Comparison of ENCODE assay signal across 10 mouse cellular contexts in the genomic region with DNA sequence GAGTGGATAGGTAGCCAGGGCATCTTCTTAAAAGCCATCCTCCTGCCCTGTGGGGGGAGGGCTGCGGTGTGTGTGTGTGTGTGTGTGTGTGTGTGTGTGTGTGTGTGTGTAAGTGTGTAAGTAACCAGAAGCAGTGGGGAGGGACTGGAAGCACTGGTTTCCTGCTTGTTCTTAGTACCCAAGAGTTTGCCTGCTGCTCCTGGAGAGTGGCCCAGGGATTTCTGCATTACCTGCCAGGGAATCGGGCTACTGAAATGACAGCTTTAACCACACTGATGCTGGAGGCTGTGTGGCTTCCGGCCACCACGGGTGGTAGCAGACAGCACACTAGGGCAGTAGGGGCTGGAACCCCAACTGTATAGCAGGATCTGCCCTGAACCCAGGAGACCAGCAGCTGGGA. TPM values are rescaled to one million over a fixed set of nuclear protein-coding genes. Genes with fewer than 3 reads are reported as not detected.
DNase-seq lines count a peak whose midpoint lies in the region; ATAC-seq and TF ChIP-seq lines count a peak whose summit lies in the region.
"Had no signal": no experiment of that assay in that cellular context is flagged by ENCODE, and none has a peak within 500 bp of the region (broad histone marks: within the 10 kb centered on the region; RNA-seq: fewer than 3 reads in every experiment).

No protein-coding gene starts in this region.

- H3K36me3 ChIP-seq in forebrain, embryonic 12.5 days (replicated peaks) = no peaks in the 10 kb centered on the region
- no peaks in the 10 kb centered on the region for H3K36me3 ChIP-seq in forebrain, embryonic 14.5 days (ENCODE audit: control insufficient read depth, insufficient read depth, low read length)
- no peaks in the 10 kb centered on the region for H3K36me3 ChIP-seq in lung, embryonic 14.5 days (ENCODE audit: insufficient read depth)
- H3K36me3 ChIP-seq in embryonic facial prominence, embryonic 13.5 days = no peaks in the 10 kb centered on the region
- H3K36me3 ChIP-seq in midbrain, postnatal 0 days (ENCODE audit: insufficient read depth, low read length) = 0 out of 2 replicates have a peak, but pooled peaks cover 2% of the 10 kb centered on the region

- H3K27me3 ChIP-seq in forebrain, embryonic 12.5 days = no peaks in the 10 kb centered on the region; the same call in 1 of the 2 replicates
- no peaks in the 10 kb centered on the region for H3K27me3 ChIP-seq in forebrain, embryonic 14.5 days (replicated peaks; ENCODE audit: control insufficient read depth, insufficient read depth, low read length)
- H3K27me3 ChIP-seq in lung, embryonic 14.5 days (ENCODE audit: insufficient read depth, low read length) = no peaks in the 10 kb centered on the region
- H3K27me3 ChIP-seq in embryonic facial prominence, embryonic 13.5 days = no peaks in the 10 kb centered on the region
- H3K27me3 ChIP-seq in midbrain, postnatal 0 days (ENCODE audit: insufficient read depth, low read length) = no peaks in the 10 kb centered on the region

- no peak for DNase-seq in forebrain, embryonic 14.5 days (ENCODE audit: low spot score)
- DNase-seq in lung, embryonic 14.5 days = no peak
- no peak for DNase-seq in lung, postnatal 14 days
- no peak for DNase-seq in midbrain, postnatal 0 days (ENCODE audit: low spot score)
- no peak for DNase-seq in retina, embryonic 14.5 days (ENCODE audit: low spot score)
- DNase-seq in thymus, postnatal 25 days = no peak
- DNase-seq: left cerebral cortex, postnatal 4 days had no signal

- no peak overlapping the region for H3K4me3 ChIP-seq in forebrain, embryonic 12.5 days (replicated peaks)
- no peak overlapping the region for H3K4me3 ChIP-seq in forebrain, embryonic 14.5 days (ENCODE audit: low read depth, low read length)
- peak overlapping the region; percentile 69; the same call in 1 of the 2 replicates for H3K4me3 ChIP-seq in lung, embryonic 14.5 days (ENCODE audit: low read depth, low read length)
- no peak overlapping the region for H3K4me3 ChIP-seq in embryonic facial prominence, embryonic 13.5 days
- H3K4me3 ChIP-seq in midbrain, postnatal 0 days (ENCODE audit: low read depth, low read length) = no peak overlapping the region

- H3K4me1 ChIP-seq in forebrain, embryonic 12.5 days = peaks cover 10% of the 10 kb centered on the region; the same call in 1 of the 2 replicates
- peaks cover 7% of the 10 kb centered on the region for H3K4me1 ChIP-seq in forebrain, embryonic 14.5 days (ENCODE audit: control insufficient read depth, insufficient read depth, low read length)
- 0 out of 2 replicates have a peak, but pooled peaks cover 6% of the 10 kb centered on the region for H3K4me1 ChIP-seq in lung, embryonic 14.5 days (ENCODE audit: insufficient read depth)
- H3K4me1 ChIP-seq in embryonic facial prominence, embryonic 13.5 days = peaks cover 14% of the 10 kb centered on the region
- peaks cover 9% of the 10 kb centered on the region; the same call in 1 of the 2 replicates for H3K4me1 ChIP-seq in midbrain, postnatal 0 days (ENCODE audit: insufficient read depth, low read length)

- ATAC-seq in forebrain, embryonic 12.5 days (ENCODE audit: low FRiP score) = no peak
- ATAC-seq in forebrain, embryonic 14.5 days = no peak
- ATAC-seq in lung, embryonic 14.5 days (ENCODE audit: insufficient read depth) = no peak
- no peak for ATAC-seq in embryonic facial prominence, embryonic 13.5 days (ENCODE audit: insufficient number of reproducible peaks, insufficient read depth, low FRiP score, low TSS enrichment, low read depth)
- ATAC-seq in midbrain, postnatal 0 days (ENCODE audit: low FRiP score) = no peak

- no peak for TF ChIP-seq CTCF in lung, embryonic 14.5 days (IDR thresholded peaks at IDR 0.05; ENCODE audit: low read depth)
- TF ChIP-seq CTCF in midbrain, postnatal 0 days (IDR thresholded peaks at IDR 0.05) = no peak

- no peak overlapping the region for H3K9ac ChIP-seq in forebrain, embryonic 12.5 days
- no peak overlapping the region for H3K9ac ChIP-seq in forebrain, embryonic 14.5 days (ENCODE audit: low read length)
- no peak overlapping the region; the same call in 1 of the 2 replicates for H3K9ac ChIP-seq in lung, embryonic 14.5 days
- peak overlapping the region; percentile 32; the same call in 1 of the 2 replicates for H3K9ac ChIP-seq in embryonic facial prominence, embryonic 13.5 days
- H3K9ac ChIP-seq in midbrain, postnatal 0 days (replicated peaks; ENCODE audit: low read length, poor library complexity, severe bottlenecking) = no peak overlapping the region

- H3K4me2 ChIP-seq in forebrain, embryonic 12.5 days = peak overlapping the region; percentile 81; the same call in 1 of the 2 replicates
- no peak overlapping the region for H3K4me2 ChIP-seq in forebrain, embryonic 14.5 days (ENCODE audit: low read length)
- H3K4me2 ChIP-seq in lung, embryonic 14.5 days = peak overlapping the region; percentile 85
- peak overlapping the region; percentile 81; the same call in 1 of the 2 replicates for H3K4me2 ChIP-seq in embryonic facial prominence, embryonic 13.5 days
- H3K4me2 ChIP-seq in midbrain, postnatal 0 days (ENCODE audit: low read depth, low read length, poor library complexity, severe bottlenecking) = peak overlapping the region; percentile 90; the same call in 1 of the 2 replicates

- H3K27ac ChIP-seq in forebrain, embryonic 12.5 days = no peak overlapping the region
- no peak overlapping the region for H3K27ac ChIP-seq in forebrain, embryonic 14.5 days (ENCODE audit: low read depth, low read length)
- no peak overlapping the region for H3K27ac ChIP-seq in lung, embryonic 14.5 days (ENCODE audit: low read depth)
- no peak overlapping the region for H3K27ac ChIP-seq in embryonic facial prominence, embryonic 13.5 days
- no peak overlapping the region for H3K27ac ChIP-seq in midbrain, postnatal 0 days (ENCODE audit: low read depth, low read length)

- WGBS in forebrain, embryonic 12.5 days = 79% methylated on average over 4 of the region's 4 CpGs
- WGBS in forebrain, embryonic 14.5 days = 91% methylated on average over 4 of the region's 4 CpGs
- WGBS in lung, embryonic 14.5 days = 64% methylated on average over 4 of the region's 4 CpGs
- WGBS in embryonic facial prominence, embryonic 13.5 days = 76% methylated on average over 4 of the region's 4 CpGs
- 80% methylated on average over 4 of the region's 4 CpGs for WGBS in midbrain, postnatal 0 days

- no peaks in the 10 kb centered on the region for H3K9me3 ChIP-seq in forebrain, embryonic 12.5 days
- no peaks in the 10 kb centered on the region for H3K9me3 ChIP-seq in forebrain, embryonic 14.5 days (replicated peaks; ENCODE audit: control insufficient read depth, low read length)
- H3K9me3 ChIP-seq in lung, embryonic 14.5 days (ENCODE audit: low read depth, low read length) = no peaks in the 10 kb centered on the region
- no peaks in the 10 kb centered on the region for H3K9me3 ChIP-seq in embryonic facial prominence, embryonic 13.5 days
- no peaks in the 10 kb centered on the region for H3K9me3 ChIP-seq in midbrain, postnatal 0 days (ENCODE audit: low read length)

RNA-seq across cellular contexts. Expression of gene Otub2, which starts 1.5 kb away (rescaled TPM):
- 13.7 and 15.1 TPM in 2 replicates for polyA plus RNA-seq in forebrain, embryonic 12.5 days (2016; fragmentation: Nextera tagmentation; extraction: Ambion mirVana)
- 20.8 and 23.4 TPM in 2 replicates for polyA plus RNA-seq in forebrain, embryonic 14.5 days (2014; fragmentation: Nextera tagmentation; extraction: Ambion mirVana)
- polyA plus RNA-seq in lung, embryonic 14.5 days (2014; fragmentation: Nextera tagmentation; extraction: Ambion mirVana) = 8.3 and 8.5 TPM in 2 replicates
- polyA plus RNA-seq in embryonic facial prominence, embryonic 13.5 days (2015; fragmentation: Nextera tagmentation; extraction: Ambion mirVana) = 10.7 and 11.4 TPM in 2 replicates
- 27.2 and 29.6 TPM in 2 replicates for total RNA-seq in midbrain, postnatal 0 days (2014; rRNA removed)
- polyA plus RNA-seq in midbrain, postnatal 0 days (2015; fragmentation: Nextera tagmentation; extraction: Ambion mirVana) = 20.6 and 21.0 TPM in 2 replicates

RNA-seq across cellular contexts. Expression of gene 9330161L09Rik, which starts 17.6 kb away (rescaled TPM):
- 0.38 and 0.87 TPM in 2 replicates for polyA plus RNA-seq in forebrain, embryonic 12.5 days (2016; fragmentation: Nextera tagmentation; extraction: Ambion mirVana)
- 1.2 and 1.3 TPM in 2 replicates for polyA plus RNA-seq in forebrain, embryonic 14.5 days (2014; fragmentation: Nextera tagmentation; extraction: Ambion mirVana)
- 0.51 and 0.62 TPM in 2 replicates for polyA plus RNA-seq in lung, embryonic 14.5 days (2014; fragmentation: Nextera tagmentation; extraction: Ambion mirVana)
- polyA plus RNA-seq in embryonic facial prominence, embryonic 13.5 days (2015; fragmentation: Nextera tagmentation; extraction: Ambion mirVana) = 0.45 and 0.63 TPM in 2 replicates
- 9.6 and 9.7 TPM in 2 replicates for total RNA-seq in midbrain, postnatal 0 days (2014; rRNA removed)
- polyA plus RNA-seq in midbrain, postnatal 0 days (2015; fragmentation: Nextera tagmentation; extraction: Ambion mirVana) = 1.1 and 1.5 TPM in 2 replicates
- polyA plus RNA-seq: kidney, embryonic 16.5 days had no signal

RNA-seq across cellular contexts. Expression of gene Asb2, which starts 34.2 kb away (rescaled TPM):
- 0.56 and 0.65 TPM in 2 replicates for polyA plus RNA-seq in forebrain, embryonic 12.5 days (2016; fragmentation: Nextera tagmentation; extraction: Ambion mirVana)
- polyA plus RNA-seq in forebrain, embryonic 14.5 days (2014; fragmentation: Nextera tagmentation; extraction: Ambion mirVana) = 0.69 and 1.0 TPM in 2 replicates
- polyA plus RNA-seq in lung, embryonic 14.5 days (2014; fragmentation: Nextera tagmentation; extraction: Ambion mirVana) = 4.5 and 7.8 TPM in 2 replicates
- polyA plus RNA-seq in embryonic facial prominence, embryonic 13.5 days (2015; fragmentation: Nextera tagmentation; extraction: Ambion mirVana) = 0.87 and 1.7 TPM in 2 replicates
- total RNA-seq in midbrain, postnatal 0 days (2014; rRNA removed) = 0.93 and 4.4 TPM in 2 replicates
- polyA plus RNA-seq in midbrain, postnatal 0 days (2015; fragmentation: Nextera tagmentation; extraction: Ambion mirVana) = 1.5 and 1.9 TPM in 2 replicates

RNA-seq across cellular contexts. Expression of gene Ddx24, which starts 35.6 kb away (rescaled TPM):
- polyA plus RNA-seq in forebrain, embryonic 12.5 days (2016; fragmentation: Nextera tagmentation; extraction: Ambion mirVana) = 127 and 134 TPM in 2 replicates
- polyA plus RNA-seq in forebrain, embryonic 14.5 days (2014; fragmentation: Nextera tagmentation; extraction: Ambion mirVana) = 103 and 110 TPM in 2 replicates
- polyA plus RNA-seq in lung, embryonic 14.5 days (2014; fragmentation: Nextera tagmentation; extraction: Ambion mirVana) = 78.6 and 89.0 TPM in 2 replicates
- polyA plus RNA-seq in embryonic facial prominence, embryonic 13.5 days (2015; fragmentation: Nextera tagmentation; extraction: Ambion mirVana) = 137 and 142 TPM in 2 replicates
- 140 and 153 TPM in 2 replicates for total RNA-seq in midbrain, postnatal 0 days (2014; rRNA removed)
- polyA plus RNA-seq in midbrain, postnatal 0 days (2015; fragmentation: Nextera tagmentation; extraction: Ambion mirVana) = 209 and 245 TPM in 2 replicates

RNA-seq across cellular contexts. Expression of gene Ifi27, which starts 44.0 kb away (rescaled TPM):
- 3.7 and 4.0 TPM in 2 replicates for polyA plus RNA-seq in forebrain, embryonic 12.5 days (2016; fragmentation: Nextera tagmentation; extraction: Ambion mirVana)
- polyA plus RNA-seq in forebrain, embryonic 14.5 days (2014; fragmentation: Nextera tagmentation; extraction: Ambion mirVana) = 7.1 and 9.4 TPM in 2 replicates
- polyA plus RNA-seq in lung, embryonic 14.5 days (2014; fragmentation: Nextera tagmentation; extraction: Ambion mirVana) = 30.9 and 35.1 TPM in 2 replicates
- polyA plus RNA-seq in embryonic facial prominence, embryonic 13.5 days (2015; fragmentation: Nextera tagmentation; extraction: Ambion mirVana) = 37.9 and 41.2 TPM in 2 replicates
- total RNA-seq in midbrain, postnatal 0 days (2014; rRNA removed) = 16.2 and 24.4 TPM in 2 replicates
- 23.3 and 26.2 TPM in 2 replicates for polyA plus RNA-seq in midbrain, postnatal 0 days (2015; fragmentation: Nextera tagmentation; extraction: Ambion mirVana)
